Mouse (Mus musculus): Measurements from ENCODE around the gene Psmc1. TPM values are rescaled to one million over a fixed set of nuclear protein-coding genes. Genes with fewer than 3 reads are reported as not detected.
A peak's percentile ranks its signal among the peaks of the same experiment; 100 is the strongest.

The Psmc1 gene
- total and polyA plus RNA-seq, 2 experiments from 2014 or later: 163 to 202 TPM

DNA sequence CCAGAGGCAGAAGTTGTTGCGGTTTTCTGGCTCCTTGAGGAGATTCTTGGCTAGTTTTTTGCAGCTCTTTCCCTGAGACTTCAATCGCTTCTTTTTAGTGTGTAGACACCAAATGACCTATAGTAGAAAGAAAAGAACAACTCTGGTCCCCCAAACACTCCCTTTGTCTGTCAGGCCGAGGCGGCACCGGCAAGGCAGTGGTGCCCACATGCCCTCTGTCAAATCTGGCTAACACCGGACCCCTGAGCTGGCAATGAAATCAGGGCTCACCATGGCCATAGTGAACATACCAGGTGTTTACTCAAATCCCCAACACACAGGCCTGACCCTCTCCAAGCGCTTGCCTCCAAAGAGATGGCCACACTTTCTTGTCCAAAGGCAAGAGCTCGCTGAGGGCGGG, 21.2 kb downstream of the Psmc1 start:
- TF ChIP-seq EP300 (IDR thresholded peaks at IDR 0.05; ENCODE audit: low read depth): no peak
- no peak for TF ChIP-seq CTCF (IDR thresholded peaks at IDR 0.05; ENCODE audit: low read depth)
- DNase-seq (ENCODE audit: low spot score): no peak
- H3K4me3 ChIP-seq (ENCODE audit: low read depth, low read length): no peak overlapping the region
- no peak overlapping the region for H3K4me2 ChIP-seq (ENCODE audit: low read depth, low read length)
- H3K4me1 ChIP-seq (ENCODE audit: control insufficient read depth, insufficient read depth): peaks cover 7% of the 10 kb centered on the region; the same call in 1 of the 2 replicates
- 88% methylated on average over 9 of the region's 9 CpGs for WGBS
- H3K27ac ChIP-seq (ENCODE audit: low read depth): no peak overlapping the region
- peaks cover 53% of the 10 kb centered on the region for H3K36me3 ChIP-seq (replicated peaks; ENCODE audit: control insufficient read depth, insufficient read depth, low read length)
- no peaks in the 10 kb centered on the region for H3K27me3 ChIP-seq (ENCODE audit: control insufficient read depth, insufficient read depth, low read length)
- ATAC-seq (ENCODE audit: insufficient read depth, low read depth): no peak
- no peaks in the 10 kb centered on the region for H3K9me3 ChIP-seq (replicated peaks; ENCODE audit: control insufficient read depth, low read length)
- no peak overlapping the region for H3K9ac ChIP-seq (replicated peaks; ENCODE audit: low read depth, low read length)

DNA sequence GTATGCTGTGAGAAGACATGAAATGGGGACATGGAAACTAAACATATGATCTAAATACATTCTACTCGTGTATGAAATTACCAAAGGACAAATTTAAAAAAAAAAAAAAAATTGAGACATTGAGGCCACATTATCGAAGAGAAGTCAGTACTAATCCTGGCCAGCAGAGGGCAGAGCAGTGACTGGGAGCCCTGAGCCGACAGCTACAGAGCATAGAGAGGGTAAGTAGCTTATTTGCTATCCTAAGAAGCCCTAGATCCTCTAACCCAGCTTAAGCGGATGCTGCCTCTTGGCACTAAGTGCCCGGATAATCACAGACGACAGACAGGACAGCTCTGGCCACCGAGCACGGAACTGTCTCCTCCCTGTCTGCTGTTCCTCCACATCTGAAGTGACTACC, 21.7 kb downstream of the Psmc1 start:
- 32% methylated on average over 8 of the region's 8 CpGs for WGBS
- peaks cover 56% of the 10 kb centered on the region for H3K36me3 ChIP-seq (replicated peaks; ENCODE audit: control insufficient read depth, insufficient read depth, low read length)
- H3K4me3 ChIP-seq (ENCODE audit: low read depth, low read length): no peak overlapping the region
- no peaks in the 10 kb centered on the region for H3K27me3 ChIP-seq (ENCODE audit: control insufficient read depth, insufficient read depth, low read length)
- no peak for ATAC-seq (ENCODE audit: insufficient read depth, low read depth)
- no peak overlapping the region for H3K9ac ChIP-seq (replicated peaks; ENCODE audit: low read depth, low read length)
- TF ChIP-seq EP300 (IDR thresholded peaks at IDR 0.05; ENCODE audit: low read depth): no peak
- peak; percentile 83 for TF ChIP-seq CTCF (IDR thresholded peaks at IDR 0.05; ENCODE audit: low read depth)
- peaks cover 7% of the 10 kb centered on the region; the same call in 1 of the 2 replicates for H3K4me1 ChIP-seq (ENCODE audit: control insufficient read depth, insufficient read depth)
- DNase-seq (ENCODE audit: low spot score): peak; percentile 39
- no peaks in the 10 kb centered on the region for H3K9me3 ChIP-seq (replicated peaks; ENCODE audit: control insufficient read depth, low read length)
- no peak overlapping the region for H3K27ac ChIP-seq (ENCODE audit: low read depth)
- no peak overlapping the region for H3K4me2 ChIP-seq (ENCODE audit: low read depth, low read length)

DNA sequence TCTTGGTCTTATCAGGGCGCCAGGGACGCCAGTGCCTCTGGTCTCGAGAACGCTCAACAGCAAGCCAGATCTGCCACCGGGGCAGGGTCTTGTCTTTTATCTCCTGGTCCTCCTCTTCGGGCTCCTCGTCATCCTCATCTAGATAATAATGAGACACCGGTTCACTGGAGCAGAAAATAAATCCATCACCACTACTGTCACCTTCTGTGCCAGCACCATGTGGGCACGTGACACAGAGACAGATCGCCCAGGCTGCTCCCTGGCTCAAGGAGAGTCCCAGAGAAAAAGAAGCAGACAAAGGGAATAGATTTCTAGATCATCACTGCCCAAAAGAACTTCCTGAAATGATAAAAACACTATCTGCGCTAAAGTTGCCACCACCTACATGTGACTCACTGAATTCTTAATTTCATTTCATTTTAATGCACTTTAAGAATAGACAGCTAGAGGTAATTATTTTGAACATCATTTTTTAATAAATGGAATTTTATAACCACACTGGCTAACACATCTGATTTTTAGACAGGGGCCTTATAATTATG, 24.5 kb downstream of the Psmc1 start:
- H3K36me3 ChIP-seq (replicated peaks; ENCODE audit: control insufficient read depth, insufficient read depth, low read length): peaks cover 80% of the 10 kb centered on the region
- no peak overlapping the region for H3K4me3 ChIP-seq (ENCODE audit: low read depth, low read length)

DNA sequence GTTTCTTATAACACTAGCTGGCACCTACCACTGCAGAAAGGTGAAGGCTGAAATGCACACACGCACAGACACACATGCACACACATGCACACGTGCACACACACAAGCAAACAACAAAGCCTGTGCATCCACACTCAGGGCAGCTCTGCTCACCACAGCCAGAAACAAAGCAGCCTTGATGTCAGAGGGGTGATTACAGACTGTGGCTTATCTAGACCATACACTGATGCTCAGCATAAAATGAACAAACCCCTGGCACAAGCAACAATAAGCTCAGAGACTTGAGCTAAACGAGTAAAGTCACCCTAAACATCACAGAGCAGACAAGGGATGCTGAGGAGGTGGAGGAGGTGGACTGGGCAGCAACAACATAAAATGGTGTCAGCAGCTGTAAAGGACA, 25.2 kb downstream of the Psmc1 start:
- ATAC-seq (ENCODE audit: insufficient read depth, low read depth): no peak
- Histone ChIP-seq H3K27me3 (ENCODE audit: control insufficient read depth, insufficient read depth, low read length) (no peaks in the 10 kb centered on the region), H3K4me1 (ENCODE audit: control insufficient read depth, insufficient read depth) (no peaks in the 10 kb centered on the region), H3K4me3 (ENCODE audit: low read depth, low read length) (no peak overlapping the region), H3K9ac (replicated peaks; ENCODE audit: low read depth, low read length) (no peak overlapping the region), H3K27ac (ENCODE audit: low read depth) (no peak overlapping the region), H3K4me2 (ENCODE audit: low read depth, low read length) (no peak overlapping the region), H3K36me3 (replicated peaks; ENCODE audit: control insufficient read depth, insufficient read depth, low read length) (peaks cover 84% of the 10 kb centered on the region), H3K9me3 (replicated peaks; ENCODE audit: control insufficient read depth, low read length) (no peaks in the 10 kb centered on the region)
- WGBS: 82% methylated on average over 3 of the region's 3 CpGs
- no peak for TF ChIP-seq EP300 (IDR thresholded peaks at IDR 0.05; ENCODE audit: low read depth)
- no peak for DNase-seq (ENCODE audit: low spot score)

More for the DNA sequence above, 24.5 kb downstream of the Psmc1 start:
- no peaks in the 10 kb centered on the region for H3K4me1 ChIP-seq (ENCODE audit: control insufficient read depth, insufficient read depth)
- no peak overlapping the region for H3K27ac ChIP-seq (ENCODE audit: low read depth)
- ATAC-seq (ENCODE audit: insufficient read depth, low read depth) (no peak), DNase-seq (ENCODE audit: low spot score) (no peak)
- H3K9me3 ChIP-seq (replicated peaks; ENCODE audit: control insufficient read depth, low read length): no peaks in the 10 kb centered on the region
- 71% methylated on average over 11 of the region's 11 CpGs for WGBS
- TF ChIP-seq EP300 (IDR thresholded peaks at IDR 0.05; ENCODE audit: low read depth) (no peak), CTCF (IDR thresholded peaks at IDR 0.05; ENCODE audit: low read depth) (no peak)
- no peaks in the 10 kb centered on the region for H3K27me3 ChIP-seq (ENCODE audit: control insufficient read depth, insufficient read depth, low read length)
- H3K9ac ChIP-seq (replicated peaks; ENCODE audit: low read depth, low read length): no peak overlapping the region
- no peak overlapping the region for H3K4me2 ChIP-seq (ENCODE audit: low read depth, low read length)

DNA sequence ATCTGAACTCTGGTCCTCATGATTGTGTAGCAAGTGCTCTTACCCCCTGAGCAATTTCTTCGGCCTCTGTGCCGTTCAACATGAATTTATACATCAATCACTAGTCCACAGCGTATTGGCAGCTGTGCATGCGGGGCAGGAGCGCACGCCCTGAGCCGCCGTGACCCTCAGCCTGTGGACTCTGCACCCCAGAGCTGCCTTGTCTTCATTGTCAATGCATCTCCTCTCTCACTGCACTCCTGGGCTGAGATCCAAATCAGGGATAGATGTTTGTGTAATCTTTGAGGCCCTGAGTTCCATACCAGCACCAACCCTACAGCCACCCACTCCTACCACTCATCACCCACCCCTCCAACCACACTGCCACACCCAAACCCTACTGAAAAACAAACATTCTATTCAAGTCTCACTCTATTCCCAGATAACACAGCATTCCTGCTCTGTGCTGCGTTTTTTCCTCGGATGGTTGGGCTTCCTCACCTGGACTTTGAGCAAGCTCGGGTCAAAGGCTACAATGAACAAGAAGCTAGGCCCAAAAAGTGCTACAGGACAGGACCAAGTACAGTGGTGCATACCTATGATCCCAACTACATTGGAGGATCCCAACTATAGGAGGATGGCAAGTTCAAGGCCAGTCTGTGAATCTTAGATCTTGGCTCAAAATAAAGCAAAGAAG, 33.0 kb downstream of the Psmc1 start:
- DNase-seq (ENCODE audit: low spot score) (no peak), ATAC-seq (ENCODE audit: insufficient read depth, low read depth) (no peak)
- H3K27me3 ChIP-seq (ENCODE audit: control insufficient read depth, insufficient read depth, low read length): no peaks in the 10 kb centered on the region
- H3K36me3 ChIP-seq (replicated peaks; ENCODE audit: control insufficient read depth, insufficient read depth, low read length): peaks cover 92% of the 10 kb centered on the region
- no peak overlapping the region for H3K9ac ChIP-seq (replicated peaks; ENCODE audit: low read depth, low read length)
- no peaks in the 10 kb centered on the region for H3K4me1 ChIP-seq (ENCODE audit: control insufficient read depth, insufficient read depth)
- H3K4me3 ChIP-seq (ENCODE audit: low read depth, low read length): no peak overlapping the region
- H3K4me2 ChIP-seq (ENCODE audit: low read depth, low read length): no peak overlapping the region
- no peak for TF ChIP-seq EP300 (IDR thresholded peaks at IDR 0.05; ENCODE audit: low read depth)
- TF ChIP-seq CTCF (IDR thresholded peaks at IDR 0.05; ENCODE audit: low read depth): no peak
- H3K27ac ChIP-seq (ENCODE audit: low read depth): no peak overlapping the region
- 85% methylated on average over 11 of the region's 11 CpGs for WGBS
- no peaks in the 10 kb centered on the region for H3K9me3 ChIP-seq (replicated peaks; ENCODE audit: control insufficient read depth, low read length)

DNA sequence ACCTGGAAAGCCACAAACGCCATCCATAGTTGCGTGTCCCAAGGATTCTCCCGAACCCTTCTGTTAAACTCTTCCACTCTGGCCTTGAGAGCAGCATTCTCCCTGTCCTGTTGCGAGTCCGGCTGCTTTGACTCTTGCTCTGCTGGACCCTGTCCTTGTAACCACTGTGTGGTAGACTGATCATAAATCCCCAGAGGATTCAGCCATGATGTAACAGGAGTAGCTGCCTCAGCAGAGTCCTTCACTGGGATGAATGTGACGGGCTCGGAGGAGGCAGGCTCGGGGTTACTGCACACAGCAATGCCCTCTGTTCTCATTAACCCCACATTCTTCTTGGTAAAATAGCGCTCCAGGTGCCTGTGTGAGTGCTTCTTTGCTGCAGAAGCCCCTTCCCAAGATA, 33.8 kb downstream of the Psmc1 start:
- H3K9me3 ChIP-seq (replicated peaks; ENCODE audit: control insufficient read depth, low read length): no peaks in the 10 kb centered on the region
- no peaks in the 10 kb centered on the region for H3K27me3 ChIP-seq (ENCODE audit: control insufficient read depth, insufficient read depth, low read length)
- no peak overlapping the region for H3K4me2 ChIP-seq (ENCODE audit: low read depth, low read length)
- WGBS: 88% methylated on average over 9 of the region's 9 CpGs
- no peak overlapping the region for H3K9ac ChIP-seq (replicated peaks; ENCODE audit: low read depth, low read length)
- H3K4me1 ChIP-seq (ENCODE audit: control insufficient read depth, insufficient read depth): no peaks in the 10 kb centered on the region
- H3K4me3 ChIP-seq (ENCODE audit: low read depth, low read length): no peak overlapping the region
- no peak overlapping the region for H3K27ac ChIP-seq (ENCODE audit: low read depth)
- TF ChIP-seq EP300 (IDR thresholded peaks at IDR 0.05; ENCODE audit: low read depth) (no peak), CTCF (IDR thresholded peaks at IDR 0.05; ENCODE audit: low read depth) (no peak)
- ATAC-seq (ENCODE audit: insufficient read depth, low read depth): no peak
- peaks cover 88% of the 10 kb centered on the region for H3K36me3 ChIP-seq (replicated peaks; ENCODE audit: control insufficient read depth, insufficient read depth, low read length)
- no peak for DNase-seq (ENCODE audit: low spot score)
